Mouse (Mus musculus) erythroblast, embryonic 14.5 days (primary cell): Measurements from ENCODE around the gene Afg1l. TPM values are rescaled to one million over a fixed set of nuclear protein-coding genes. Genes with fewer than 3 reads are reported as not detected.

Experiments used
- H3K27me3 ChIP-seq: 2 replicates; pipeline ENCODE4 v1.6.1; 2012; ENCODE audit warnings: inconsistent platforms; ENCODE audit not compliant: control insufficient read depth
- H3K36me3 ChIP-seq: 2 replicates; pipeline ENCODE4 v1.6.1; 2012; ENCODE audit warnings: mild to moderate bottlenecking, inconsistent platforms; ENCODE audit not compliant: control insufficient read depth
- H3K4me1 ChIP-seq: 2 replicates; pipeline ENCODE4 v1.6.1; 2012; ENCODE audit warnings: inconsistent platforms; ENCODE audit not compliant: control insufficient read depth
- H3K4me3 ChIP-seq: replicated peaks from 2 replicates; pipeline ENCODE3; 2012; ENCODE audit warnings: moderate library complexity, mild to moderate bottlenecking, inconsistent platforms
- H3K9me3 ChIP-seq: 2 replicates; pipeline ENCODE4 v1.6.1; 2012; ENCODE audit warnings: low read length, inconsistent platforms, mixed read lengths; ENCODE audit not compliant: control insufficient read depth
- GATA1 ChIP-seq: IDR thresholded peaks from 2 replicates; pipeline ENCODE4 v1.6.1; 2012; ENCODE audit warnings: low read length, inconsistent platforms, mixed read lengths
- TAL1 ChIP-seq: IDR thresholded peaks from 3 replicates; pipeline ENCODE4 v1.6.1; 2012; ENCODE audit warnings: low read length, inconsistent platforms, mixed read lengths
- polyA plus RNA-seq: library from polyadenylated mRNA; stranded (reverse); fragments of >175 nt; gene quantifications from 2 replicates; pipeline ENCODE4 v1.2.3, GENCODE M21; 2012

Gene Afg1l
- polyA plus RNA-seq, 1 experiment = 0.21 TPM

DNA sequence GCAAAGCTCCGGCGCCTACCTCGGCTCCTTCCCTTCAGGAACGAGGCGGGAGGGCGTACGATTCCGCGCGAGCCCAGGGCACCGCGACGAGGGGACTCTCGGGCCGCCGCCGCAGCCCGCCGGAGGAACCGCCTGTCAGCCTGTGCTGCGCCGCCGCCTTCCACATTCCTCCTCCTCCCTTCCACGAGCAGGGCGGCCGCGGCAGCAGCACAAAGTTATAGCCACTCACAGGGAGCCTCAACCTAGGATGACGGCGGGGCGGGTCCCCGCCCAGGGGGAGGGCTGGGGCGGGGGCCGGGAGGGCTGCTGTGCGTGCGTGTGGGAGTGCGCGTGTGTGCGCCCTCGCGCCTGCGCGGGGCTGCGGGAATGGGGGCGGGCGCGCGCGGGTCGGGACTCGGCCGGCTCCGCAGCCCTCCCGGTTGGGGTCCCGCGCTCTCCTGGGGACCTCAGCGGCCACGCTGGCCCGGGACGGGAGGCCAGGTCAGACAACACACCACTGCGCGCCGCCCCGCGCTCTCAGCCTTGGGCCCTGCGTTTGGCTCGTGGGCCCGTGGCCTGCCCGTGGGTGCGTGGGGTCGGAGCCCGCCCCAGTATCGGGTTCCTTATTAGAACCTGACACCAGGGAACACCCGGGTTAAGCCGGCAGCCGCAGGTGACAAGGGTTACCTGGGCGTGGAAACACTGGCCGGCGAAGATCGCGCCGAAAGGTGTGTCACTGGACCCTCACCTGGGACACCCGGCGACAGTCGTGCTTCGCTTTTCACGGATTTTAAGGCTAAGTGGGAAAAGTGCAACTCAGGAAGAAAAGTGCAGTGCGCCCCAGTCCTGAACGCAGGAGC lies 201.6 kb downstream of the Afg1l start, which contains the start of gene Foxo3:
Foxo3 (minus strand) TSS at position 249 of the 839 bp plus-strand sequence.
- peaks cover 38% of the 10 kb centered on the region for H3K36me3 ChIP-seq
- peak within 1 kb of the TSS; percentile 90 for H3K4me3 ChIP-seq
- TF ChIP-seq GATA1 = no peak
- no peak for TF ChIP-seq TAL1
- H3K27me3 ChIP-seq = peaks cover 5% of the 10 kb centered on the region
- no peaks in the 10 kb centered on the region for H3K9me3 ChIP-seq
- H3K4me1 ChIP-seq = peaks cover 50% of the 10 kb centered on the region

DNA sequence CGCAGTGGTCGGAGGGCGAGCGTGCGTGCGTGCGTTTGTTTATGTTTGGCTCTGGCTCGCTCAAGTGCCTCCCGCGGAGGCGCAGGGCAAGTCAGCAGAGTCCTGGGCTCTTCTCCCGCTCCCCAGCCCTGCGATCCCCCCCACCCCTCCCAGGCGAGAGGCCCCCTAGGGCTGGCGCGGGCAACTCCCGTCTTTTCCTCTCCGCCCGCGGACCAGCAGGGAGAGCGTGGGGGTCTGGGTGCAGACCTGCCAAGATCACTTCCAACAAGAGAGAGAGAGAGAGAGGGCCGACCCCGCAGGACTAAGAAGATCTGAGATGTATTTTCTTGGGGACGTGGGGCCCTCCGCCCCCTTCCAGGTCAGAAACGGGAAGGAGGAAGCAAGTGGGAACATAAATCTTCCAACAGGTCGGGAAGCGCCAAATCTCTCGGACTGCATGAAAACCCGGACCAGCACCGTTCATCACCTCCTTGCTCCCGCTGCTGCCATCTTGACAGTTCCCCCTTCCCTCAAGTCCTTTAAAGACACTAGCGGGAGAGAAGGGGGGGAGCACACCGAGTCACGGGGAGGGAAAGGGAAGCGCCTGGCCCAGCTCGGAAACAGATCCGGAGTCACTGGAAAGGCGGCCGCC lies 202.4 kb downstream of the Afg1l start:
- Histone ChIP-seq H3K4me1 (peaks cover 57% of the 10 kb centered on the region), H3K4me3 (peak overlapping the region; percentile 90)
- TF ChIP-seq TAL1 (no peak), GATA1 (no peak)

DNA sequence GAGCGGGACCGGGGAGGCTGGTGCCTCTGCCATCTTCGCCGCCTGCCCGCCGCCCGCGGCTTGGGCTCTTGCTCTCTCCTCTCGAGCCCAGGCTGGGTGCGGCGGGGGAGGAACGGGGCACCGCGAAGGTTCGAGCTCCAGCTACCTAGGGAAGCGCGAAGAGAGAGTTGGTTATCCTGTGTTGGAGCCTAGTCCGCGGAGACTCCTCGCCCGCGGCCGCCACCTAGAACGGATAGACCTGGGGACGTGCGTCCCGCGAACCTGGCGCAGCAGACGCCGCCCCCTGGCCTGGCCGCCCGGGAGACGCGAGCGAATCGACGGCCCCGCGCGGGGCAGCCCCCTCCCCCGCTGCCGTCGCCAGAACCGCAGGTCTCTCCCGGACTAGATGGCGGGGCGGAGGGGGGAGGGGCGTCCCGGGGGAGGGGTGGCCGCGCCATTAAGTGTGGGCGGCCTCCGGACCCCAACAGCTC lies 202.9 kb downstream of the Afg1l start:
- H3K4me3 ChIP-seq = peak overlapping the region; percentile 90
- no peaks in the 10 kb centered on the region for H3K9me3 ChIP-seq
- TF ChIP-seq GATA1 (no peak), TAL1 (no peak)
- H3K36me3 ChIP-seq = peaks cover 51% of the 10 kb centered on the region
- peaks cover 2% of the 10 kb centered on the region; the same call in 1 of the 2 replicates for H3K27me3 ChIP-seq
- H3K4me1 ChIP-seq = peaks cover 63% of the 10 kb centered on the region

More for the DNA sequence above, 202.4 kb downstream of the Afg1l start:
- Histone ChIP-seq H3K27me3 (peaks cover 2% of the 10 kb centered on the region; the same call in 1 of the 2 replicates), H3K36me3 (peaks cover 45% of the 10 kb centered on the region), H3K9me3 (no peaks in the 10 kb centered on the region)

DNA sequence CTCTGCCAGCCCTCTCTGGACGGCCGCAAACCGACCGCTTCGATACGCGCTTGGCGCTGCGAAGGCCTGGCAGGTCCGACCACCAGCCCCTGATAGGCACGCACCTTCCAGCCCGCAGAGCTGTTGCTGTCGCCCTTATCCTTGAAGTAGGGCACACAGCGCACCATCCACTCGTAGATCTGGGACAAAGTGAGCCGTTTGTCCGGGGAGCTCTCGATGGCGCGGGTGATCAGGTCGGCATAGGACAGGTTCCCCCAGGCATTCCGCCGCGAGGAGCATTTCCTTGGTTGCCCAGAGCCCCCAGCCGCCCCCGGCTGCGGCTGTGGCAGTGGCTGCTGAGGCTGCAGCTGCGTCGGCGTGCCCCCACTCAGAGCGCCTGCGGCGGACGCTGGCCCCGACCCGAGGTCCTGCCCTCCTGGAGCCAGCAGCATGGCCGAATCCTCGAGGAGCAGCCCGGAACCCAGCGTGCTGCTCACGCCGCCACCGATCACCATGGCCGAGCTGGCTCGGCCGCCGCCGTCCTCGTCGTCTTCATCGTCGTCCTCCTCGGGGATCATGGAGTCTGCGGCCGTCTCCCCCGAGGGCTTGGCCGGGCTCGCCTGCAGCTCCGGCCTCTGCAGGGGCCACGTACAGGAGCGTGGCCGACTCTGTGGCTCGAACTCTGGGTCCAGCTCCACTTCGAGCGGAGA lies 203.5 kb downstream of the Afg1l start:
- H3K4me1 ChIP-seq = peaks cover 68% of the 10 kb centered on the region
- peaks cover 57% of the 10 kb centered on the region for H3K36me3 ChIP-seq

DNA sequence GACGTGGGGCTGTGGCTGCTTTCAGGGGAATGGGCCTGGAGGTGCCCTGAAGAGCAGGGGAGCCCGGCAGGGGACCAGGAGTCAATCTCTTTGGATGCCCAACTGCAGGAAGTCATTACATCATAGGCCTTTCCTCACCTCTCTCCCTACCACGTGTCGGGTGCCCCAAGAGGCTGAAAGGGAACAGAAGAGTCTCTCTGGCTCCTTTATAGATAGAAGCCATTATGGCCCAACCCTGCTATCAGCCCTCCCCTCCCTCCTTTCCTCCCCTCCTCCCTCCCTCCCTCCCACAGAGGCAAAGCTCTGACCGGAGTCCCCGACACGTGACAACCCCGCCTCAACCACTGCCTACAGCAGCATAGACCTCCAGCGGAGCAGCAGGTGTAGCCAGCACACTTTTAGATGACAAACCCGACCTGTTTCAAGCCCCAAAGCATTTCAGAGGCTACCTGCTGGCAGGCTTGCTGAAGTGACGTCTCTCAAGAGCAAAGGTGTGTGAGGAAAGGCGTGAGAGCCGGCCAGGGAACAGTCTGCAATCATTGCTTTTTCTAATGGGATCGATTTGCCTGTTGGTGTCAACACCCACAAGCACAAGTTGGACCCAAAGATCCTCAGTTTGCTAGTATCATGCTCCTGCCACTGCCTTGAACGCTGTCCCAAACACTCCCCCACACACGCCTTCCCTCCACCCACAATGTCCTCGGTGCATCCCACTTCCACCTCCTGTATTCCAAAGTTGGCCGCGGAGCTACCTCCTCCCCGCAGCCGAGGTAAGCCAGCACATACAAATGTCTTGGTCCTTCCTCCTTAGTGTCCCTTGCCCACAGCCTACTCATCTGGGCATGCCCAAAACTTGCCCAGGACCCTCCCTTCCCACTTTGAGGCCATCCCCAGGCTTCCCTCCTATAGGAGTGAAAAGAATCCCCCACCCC lies 204.3 kb downstream of the Afg1l start:
- no peaks in the 10 kb centered on the region for H3K9me3 ChIP-seq
- peaks cover 69% of the 10 kb centered on the region for H3K4me1 ChIP-seq
- no peaks in the 10 kb centered on the region for H3K27me3 ChIP-seq
- TF ChIP-seq TAL1 = no peak
- no peak; the same call in 1 of the 2 replicates for TF ChIP-seq GATA1
- H3K36me3 ChIP-seq = peaks cover 65% of the 10 kb centered on the region
- peak overlapping the region; percentile 90 for H3K4me3 ChIP-seq

More for the DNA sequence above, 203.5 kb downstream of the Afg1l start:
- Histone ChIP-seq H3K27me3 (no peaks in the 10 kb centered on the region; the same call in 1 of the 2 replicates), H3K9me3 (no peaks in the 10 kb centered on the region), H3K4me3 (peak overlapping the region; percentile 90)
- TF ChIP-seq TAL1 = no peak
- no peak for TF ChIP-seq GATA1

DNA sequence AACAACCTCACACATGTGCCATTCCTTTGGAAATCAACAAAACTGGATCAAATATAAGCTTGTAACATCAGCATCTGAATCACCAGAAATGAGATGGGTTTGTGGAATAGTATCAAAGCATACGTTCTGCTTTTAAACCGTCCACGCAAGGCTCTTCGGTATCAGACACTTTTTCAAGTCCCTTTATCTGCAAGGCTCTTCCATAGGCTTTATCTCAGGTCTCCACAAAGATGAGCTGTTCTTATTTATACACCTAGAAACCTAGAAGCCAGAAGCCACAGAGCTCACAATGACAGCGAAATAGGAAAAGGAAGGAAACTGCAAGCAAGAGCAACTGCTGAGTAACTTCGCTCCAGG lies 205.0 kb downstream of the Afg1l start:
- H3K27me3 ChIP-seq = no peaks in the 10 kb centered on the region
- peaks cover 3% of the 10 kb centered on the region for H3K9me3 ChIP-seq
- H3K4me1 ChIP-seq = peaks cover 71% of the 10 kb centered on the region
- H3K4me3 ChIP-seq = peak overlapping the region; percentile 90
- peaks cover 71% of the 10 kb centered on the region for H3K36me3 ChIP-seq
- no peak for TF ChIP-seq TAL1
- no peak for TF ChIP-seq GATA1

DNA sequence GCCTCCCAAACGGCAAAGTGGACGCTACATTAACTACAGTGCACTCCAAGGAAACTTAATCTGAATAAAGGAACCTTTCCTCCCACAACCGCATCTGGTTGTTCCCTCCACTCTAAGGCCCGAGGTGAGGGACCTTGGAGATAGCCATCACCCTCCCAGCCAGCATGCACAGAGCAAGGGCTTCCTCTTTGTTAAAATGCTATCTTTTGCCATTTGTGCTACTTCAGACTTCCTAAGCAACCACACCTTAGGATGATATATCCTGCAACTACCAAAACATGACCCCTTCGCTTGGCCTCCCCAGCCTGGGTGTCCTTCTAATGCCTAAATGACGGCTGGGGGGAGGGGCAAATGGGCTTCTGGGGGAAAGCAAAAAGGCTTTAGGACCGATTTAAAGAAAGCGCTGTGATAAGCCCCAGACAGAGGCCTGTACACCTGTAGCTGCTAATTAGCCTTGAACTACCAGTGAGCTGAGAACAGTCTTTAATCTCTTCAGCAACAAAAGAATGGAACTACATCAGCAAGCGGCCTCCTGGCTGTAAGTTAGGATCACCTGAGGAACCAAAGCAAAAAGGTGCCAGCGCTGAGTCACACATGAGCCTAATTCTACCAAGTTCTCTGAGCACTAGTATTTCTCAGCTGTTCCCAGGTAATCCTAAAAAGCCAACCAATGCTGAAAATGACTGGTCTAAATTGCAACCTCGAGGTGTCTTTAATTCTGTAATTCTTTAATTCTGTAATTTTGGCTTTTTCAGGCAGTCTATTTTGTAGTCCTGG lies 206.7 kb downstream of the Afg1l start:
- Histone ChIP-seq H3K27me3 (peaks cover 6% of the 10 kb centered on the region; the same call in 1 of the 2 replicates), H3K4me1 (peaks cover 75% of the 10 kb centered on the region), H3K4me3 (peak overlapping the region; percentile 90), H3K36me3 (peaks cover 89% of the 10 kb centered on the region), H3K9me3 (peaks cover 20% of the 10 kb centered on the region)
- no peak for TF ChIP-seq TAL1
- no peak for TF ChIP-seq GATA1
